Mouse (Mus musculus) spleen, adult 2 months (tissue): ENCODE results near the gene Ess2. TPM values are rescaled to one million over a fixed set of nuclear protein-coding genes. Genes with fewer than 3 reads are reported as not detected.

Source experiments
- DNase-seq, 2 experiments: peaks; one replicate each; pipeline versions ENCODE4 v3.0.0 to v3.0.0-alpha.2; 2012 to 2021; ENCODE audit warnings: low spot score in 2 of 2, low read depth in 1 of 2
- H3K27ac ChIP-seq: fragments of 200-500 bp; 2 replicates; pipeline ENCODE4 v1.5.1; 2012; ENCODE audit warnings: low read length, inconsistent platforms; ENCODE audit not compliant: insufficient read depth
- H3K27me3 ChIP-seq: fragments of 200-500 bp; 2 replicates; pipeline ENCODE4 v1.6.1; 2012; ENCODE audit warnings: mild to moderate bottlenecking, moderate library complexity, low read length, inconsistent platforms; ENCODE audit not compliant: control insufficient read depth, insufficient read depth
- H3K36me3 ChIP-seq: fragments of 200-500 bp; 2 replicates; pipeline ENCODE4 v1.6.1; 2012; ENCODE audit warnings: mild to moderate bottlenecking, low read length, inconsistent platforms; ENCODE audit not compliant: control insufficient read depth, insufficient read depth
- H3K4me1 ChIP-seq: fragments of 200-500 bp; 2 replicates; pipeline ENCODE4 v1.6.1; 2011; ENCODE audit warnings: inconsistent platforms; ENCODE audit not compliant: control insufficient read depth, insufficient read depth, insufficient read length
- H3K4me3 ChIP-seq: fragments of 200-500 bp; 2 replicates; pipeline ENCODE4 v1.5.1; 2011; ENCODE audit warnings: mild to moderate bottlenecking, inconsistent platforms; ENCODE audit not compliant: insufficient read depth, insufficient read length; ENCODE audit errors: extremely low read depth
- CTCF ChIP-seq: fragments of 200-500 bp; IDR thresholded peaks from 2 replicates; pipeline ENCODE4 v1.5.1; 2011; ENCODE audit warnings: mild to moderate bottlenecking, inconsistent platforms; ENCODE audit not compliant: insufficient read depth, insufficient read length, insufficient replicate concordance; ENCODE audit errors: extremely low read depth
- POLR2A ChIP-seq: fragments of 200-500 bp; IDR thresholded peaks from 2 replicates; pipeline ENCODE4 v1.6.1; 2011; ENCODE audit warnings: low read depth, low read length, inconsistent platforms
- WGBS: fragments of 180-500 bp; shearing (Covaris S2); methylation state at CpG from one replicate; pipeline ENCODE4 v1.1.7; 2018; 5-methylcytosine and 5-hydroxymethylcytosine counted together
- polyA plus RNA-seq: library from polyadenylated mRNA; depleted of rRNA; stranded (reverse); fragments of >200 nt; gene quantifications from 2 replicates; pipeline ENCODE4 v1.2.3, GENCODE M21; 2012

Gene Ess2
- polyA plus RNA-seq, 1 experiment = 19.3 TPM

- DNase-seq = no peak
- H3K4me3 ChIP-seq = no peak overlapping the region
- no peak overlapping the region for H3K27ac ChIP-seq
- H3K27me3 ChIP-seq = no peaks in the 10 kb centered on the region
- peaks cover 2% of the 10 kb centered on the region for H3K4me1 ChIP-seq
- 79% methylated on average over 2 of the region's 2 CpGs for WGBS
- H3K36me3 ChIP-seq = 0 out of 2 replicates have a peak, but pooled peaks cover 2% of the 10 kb centered on the region
- TF ChIP-seq POLR2A (no peak), CTCF (no peak)
These were observed 18.5 kb upstream of the Ess2 start for GRCm38 (mm10) chr16:17929631-17930030.

- no peaks in the 10 kb centered on the region for H3K27me3 ChIP-seq
- H3K36me3 ChIP-seq = 0 out of 2 replicates have a peak, but pooled peaks cover 2% of the 10 kb centered on the region
- no peaks in the 10 kb centered on the region; the same call in 1 of the 2 replicates for H3K4me1 ChIP-seq
- no peak overlapping the region for H3K4me3 ChIP-seq
- 25% methylated on average over 2 of the region's 2 CpGs for WGBS
- no peak overlapping the region for H3K27ac ChIP-seq
- TF ChIP-seq POLR2A (no peak), CTCF (no peak)
- DNase-seq = no peak
These were observed 18.1 kb upstream of the Ess2 start for GRCm38 (mm10) chr16:17929211-17929610.

GRCm38 (mm10) chr16:17928627-17929104 is 17.5 kb upstream of the Ess2 start:
- Histone ChIP-seq H3K36me3 (0 out of 2 replicates have a peak, but pooled peaks cover 2% of the 10 kb centered on the region), H3K27me3 (no peaks in the 10 kb centered on the region), H3K27ac (peak overlapping the region; percentile 84), H3K4me1 (no peaks in the 10 kb centered on the region; the same call in 1 of the 2 replicates), H3K4me3 (peak overlapping the region; percentile 81)
- TF ChIP-seq CTCF (peak; percentile 51; the same call in 1 of the 2 replicates), POLR2A (no peak)
- DNase-seq = peak; percentile 73 to 84
- WGBS = under 1% methylated on average over 9 of the region's 9 CpGs

GRCm38 (mm10) chr16:17928087-17928580 is 17.0 kb upstream of the Ess2 start, which contains the start of gene Slc25a1:
Gene Slc25a1 (minus strand): TSS chr16:17928219.
- TF ChIP-seq CTCF = no peak
- no peak for TF ChIP-seq POLR2A
- peak in 1 of 2 experiments; percentile 67 for DNase-seq
- under 1% methylated on average over 47 of the region's 47 CpGs for WGBS
- Histone ChIP-seq H3K4me3 (peak within 1 kb of the TSS; percentile 81), H3K27me3 (no peaks in the 10 kb centered on the region), H3K27ac (peak within 1 kb of the TSS; percentile 84), H3K4me1 (no peaks in the 10 kb centered on the region; the same call in 1 of the 2 replicates), H3K36me3 (0 out of 2 replicates have a peak, but pooled peaks cover 2% of the 10 kb centered on the region)

GRCm38 (mm10) chr16:17927351-17928082 is 16.4 kb upstream of the Ess2 start:
- peak overlapping the region; percentile 81 for H3K4me3 ChIP-seq
- H3K27me3 ChIP-seq = no peaks in the 10 kb centered on the region
- H3K36me3 ChIP-seq = 0 out of 2 replicates have a peak, but pooled peaks cover 2% of the 10 kb centered on the region
- peaks cover 2% of the 10 kb centered on the region for H3K4me1 ChIP-seq
- DNase-seq = peak in 1 of 2 experiments; percentile 33
- H3K27ac ChIP-seq = peak overlapping the region; percentile 84
- TF ChIP-seq CTCF (no peak), POLR2A (no peak)
- WGBS = 4% methylated on average over 69 of the region's 72 CpGs

- TF ChIP-seq CTCF (no peak), POLR2A (no peak)
- DNase-seq = no peak
- Histone ChIP-seq H3K36me3 (0 out of 2 replicates have a peak, but pooled peaks cover 2% of the 10 kb centered on the region), H3K4me1 (peaks cover 5% of the 10 kb centered on the region; the same call in 1 of the 2 replicates), H3K4me3 (peak overlapping the region; percentile 72), H3K27me3 (no peaks in the 10 kb centered on the region), H3K27ac (peak overlapping the region; percentile 48; the same call in 1 of the 2 replicates)
- WGBS = under 1% methylated on average over 14 of the region's 14 CpGs
These were observed 11.0 kb upstream of the Ess2 start for GRCm38 (mm10) chr16:17922163-17922538.
